Mouse (Mus musculus) B cell, adult 67 days (primary cell): Measurements from ENCODE around the gene Psmb9. TPM values are rescaled to one million over a fixed set of nuclear protein-coding genes. Genes with fewer than 3 reads are reported as not detected.

Source experiments
- total RNA-seq, 2 experiments: library from RNA; stranded (reverse); gene quantifications; 4 replicates each; pipeline ENCODE4 v1.2.4; 2023

The Psmb9 gene
- total RNA-seq, result 100 to 1,000 TPM in 1 of 2 experiments, 10 to 100 TPM in 1; 96.9 to 120 TPM

GRCm38 (mm10) chr17:34187261-34187916 is at the start of gene Psmb9, which contains the start of gene Tap1:
Gene Psmb9 (minus strand): TSS chr17:34187764.
Gene Tap1 (plus strand): TSS chr17:34187553.

DNA sequence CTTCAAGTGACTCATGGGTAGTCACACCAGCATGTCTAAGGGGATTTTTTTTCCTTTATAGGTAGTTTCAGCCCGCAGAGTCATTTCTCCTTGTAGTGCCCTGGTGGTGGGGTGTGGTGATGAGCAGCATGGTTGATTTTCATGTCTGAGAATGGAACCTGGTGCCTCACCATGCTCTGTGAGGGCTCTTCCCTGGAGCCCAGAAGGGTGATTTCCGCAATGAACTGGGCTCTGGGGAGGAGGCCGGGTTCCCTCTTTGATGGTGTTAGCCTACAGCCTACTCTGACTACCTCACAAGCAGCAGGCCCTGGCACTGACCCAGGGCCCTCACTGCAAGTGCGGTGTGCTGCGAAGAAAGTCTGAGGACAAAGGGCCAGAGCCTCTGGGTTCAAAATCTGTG is 15.9 kb upstream of the Psmb9 start, which contains the start of gene Tap2:
Gene Tap2, plus strand, starts transcription at position 84 of the 400 bp plus-strand sequence.

DNA sequence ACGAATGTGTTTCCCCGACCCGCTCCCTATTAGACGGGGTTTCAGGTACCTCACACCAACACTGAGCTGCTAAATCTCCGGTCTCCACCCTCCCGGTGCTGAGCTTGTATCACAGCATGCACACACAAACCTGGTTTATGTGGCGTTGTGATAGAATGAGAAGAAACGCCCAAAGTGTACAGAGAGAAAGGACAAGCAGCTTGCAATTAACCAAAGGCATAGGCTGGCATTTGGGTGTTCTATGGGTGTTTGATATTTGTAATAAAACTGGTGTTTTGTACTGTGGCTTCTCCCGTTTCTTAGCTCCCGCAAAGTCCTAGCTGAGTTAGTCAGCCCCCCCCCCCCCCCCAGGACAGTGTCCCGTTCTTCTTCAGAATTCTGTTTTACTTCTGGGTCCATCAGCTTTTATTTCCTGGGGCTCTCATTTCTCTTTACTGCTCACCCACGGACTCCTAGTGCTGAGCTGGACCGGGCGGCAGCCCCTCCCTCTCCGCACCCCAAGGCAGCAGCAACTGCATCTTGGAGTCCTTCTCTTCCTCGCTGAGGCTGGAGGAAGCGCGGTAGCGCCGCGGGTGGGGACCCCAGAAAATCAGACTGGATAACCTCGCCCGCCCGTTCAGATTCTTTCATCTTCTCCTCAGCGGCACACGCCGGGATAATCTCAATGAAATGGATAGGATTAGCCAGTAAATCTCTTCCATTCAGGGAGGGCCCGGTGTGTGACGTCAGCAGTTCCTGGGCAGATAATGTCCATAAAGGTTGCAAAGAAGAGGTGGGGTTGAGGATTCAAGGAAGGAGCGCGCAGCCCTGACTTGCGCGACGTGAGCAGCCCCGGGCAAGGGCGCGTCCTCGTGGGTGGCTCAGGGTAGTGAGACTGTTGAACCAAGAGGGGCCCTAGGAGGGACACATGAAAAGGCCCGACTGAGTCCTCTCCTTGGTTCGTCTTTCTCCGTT is 9.7 kb upstream of the Psmb9 start, which contains the start of gene Psmb8:
Gene Psmb8, plus strand, starts transcription at position 781 of the 954 bp plus-strand sequence.

GRCm38 (mm10) chr17:34152923-34153322 is 34.6 kb downstream of the Psmb9 start, which contains the start of gene H2-DMb1:
Gene H2-DMb1 (plus strand): TSS chr17:34153072.

DNA sequence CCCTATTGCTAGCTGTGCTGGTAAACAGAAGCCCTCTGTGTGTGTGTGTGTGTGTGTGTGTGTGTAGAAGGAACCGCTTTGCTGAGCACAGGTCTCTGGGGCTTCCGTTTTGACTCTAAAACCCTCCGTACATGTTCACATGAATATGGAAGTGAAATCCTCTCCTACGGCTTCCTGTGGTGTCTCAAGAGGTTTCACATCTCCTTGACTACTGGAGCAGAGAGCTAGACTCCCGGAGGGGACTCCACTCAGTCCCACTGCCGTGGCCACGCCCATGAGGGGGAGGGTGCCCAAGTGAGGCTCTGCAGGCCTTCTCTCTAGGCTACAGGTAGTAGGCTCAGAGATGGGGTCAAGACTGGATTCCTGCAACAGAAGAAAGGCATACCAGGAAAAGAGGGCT is 44.5 kb downstream of the Psmb9 start, which contains the start of gene H2-DMb2:
Gene H2-DMb2, plus strand, starts transcription at position 275 of the 400 bp plus-strand sequence.

Other genes with a start within 250 kb of the Psmb9 start
- 10 to 100 TPM; 62.1 to 66.8 TPM for gene Pfdn6, start 247.4 kb downstream of the Psmb9 start, total RNA-seq
- gene Wdr46, start 247.1 kb downstream of the Psmb9 start, total RNA-seq, result 10 to 100 TPM; 40.2 to 41.2 TPM
- gene B3galt4, start 236.3 kb downstream of the Psmb9 start, total RNA-seq, result 1 to 10 TPM; 6.1 to 7.1 TPM
- 10 to 100 TPM; 95.0 to 95.1 TPM for gene Vps52, start 232.0 kb downstream of the Psmb9 start, total RNA-seq
- gene Rps18, start 231.8 kb downstream of the Psmb9 start, total RNA-seq, result 1,000 to 10,000 TPM; 1,402 to 1,461 TPM
- gene H2-K1, start 187.4 kb downstream of the Psmb9 start, total RNA-seq, result 1,000 to 10,000 TPM; 2,757 to 2,769 TPM
- 10 to 100 TPM; 35.8 to 40.6 TPM for gene Ring1, start 163.1 kb downstream of the Psmb9 start, total RNA-seq
- 100 to 1,000 TPM; 145 to 161 TPM for gene H2-Ke6, start 159.7 kb downstream of the Psmb9 start, total RNA-seq
- 10 to 100 TPM; 81.1 to 92.0 TPM for gene Slc39a7, start 156.1 kb downstream of the Psmb9 start, total RNA-seq
- 100 to 1,000 TPM; 119 to 129 TPM for gene Rxrb, start 156.0 kb downstream of the Psmb9 start, total RNA-seq
- gene Col11a2, start 148.3 kb downstream of the Psmb9 start, total RNA-seq, result 1 to 10 TPM; 9.3 to 9.6 TPM
- gene H2-Oa, start 95.4 kb downstream of the Psmb9 start, total RNA-seq, result 100 to 1,000 TPM; 208 to 232 TPM
- 100 to 1,000 TPM; 579 to 585 TPM for gene H2-DMa, start 68.2 kb downstream of the Psmb9 start, total RNA-seq
- gene Brd2, start 65.1 kb downstream of the Psmb9 start, total RNA-seq, result 100 to 1,000 TPM; 526 to 537 TPM
- 1,000 to 10,000 TPM; 1,421 to 1,463 TPM for gene H2-DMb2, start 44.5 kb downstream of the Psmb9 start, total RNA-seq
- 100 to 1,000 TPM; 605 to 615 TPM for gene H2-DMb1, start 34.7 kb downstream of the Psmb9 start, total RNA-seq
- 100 to 1,000 TPM; 143 to 169 TPM for gene Tap1, start 211 bp downstream of the Psmb9 start, total RNA-seq
- 100 to 1,000 TPM; 240 to 265 TPM for gene Psmb8, start 10.0 kb upstream of the Psmb9 start, total RNA-seq
- gene Tap2, start 15.8 kb upstream of the Psmb9 start, total RNA-seq, result 100 to 1,000 TPM; 125 to 140 TPM
- gene H2-Ob, start 51.1 kb upstream of the Psmb9 start, total RNA-seq, result 1,000 to 10,000 TPM; 1,014 to 1,076 TPM
- gene H2-Ab1, start 69.9 kb upstream of the Psmb9 start, total RNA-seq, result 1,000 to 10,000 TPM; 6,321 to 6,441 TPM
- gene H2-Aa, start 100.1 kb upstream of the Psmb9 start, total RNA-seq, result 1,000 to 10,000 TPM; 4,632 to 4,642 TPM
- 1,000 to 10,000 TPM; 3,437 to 3,484 TPM for gene H2-Eb1, start 118.1 kb upstream of the Psmb9 start, total RNA-seq
- gene H2-Eb2, start 137.9 kb upstream of the Psmb9 start, total RNA-seq, result 10 to 100 TPM; 33.6 to 48.0 TPM
- gene Btnl2, start 167.1 kb upstream of the Psmb9 start, total RNA-seq, result 10 to 100 TPM in 1 of 2 experiments, 1 to 10 TPM in 1; 9.3 to 12.5 TPM
- 1 to 10 TPM; 2.7 to 4.5 TPM for gene Btnl1, start 189.4 kb upstream of the Psmb9 start, total RNA-seq
- 10 to 100 TPM; 14.3 to 15.6 TPM for gene BC051142, start 211.1 kb upstream of the Psmb9 start, total RNA-seq